Mouse (Mus musculus): ENCODE results near the gene Mup18.
"Not testable (repeated sequence)": the region's sequence is repeated elsewhere in the genome, so short reads cannot be mapped to it uniquely, and the experiment has no call there.

Mup18 gene

GRCm38 (mm10) chr4:61674036-61674435 lies at the start of gene Mup18:
TSS of gene Mup18 (minus strand) at chr4:61674136.
- DNase-seq (ENCODE audit: low spot score), result not testable (repeated sequence)

GRCm38 (mm10) chr4:61714296-61714695 lies 40.4 kb upstream of the Mup18 start:
- not testable (repeated sequence) for DNase-seq (ENCODE audit: low spot score)
